Comparison of ENCODE assay signal across 18 mouse cellular contexts in genomic region chr2:74404493-74404892, GRCm38 (mm10).
DNase-seq lines count a peak whose midpoint lies in the region; ATAC-seq and TF ChIP-seq lines count a peak whose summit lies in the region.
"Had no signal": no experiment of that assay in that cellular context is flagged by ENCODE, and none has a peak within 500 bp of the region (broad histone marks: within the 10 kb centered on the region; RNA-seq: fewer than 3 reads in every experiment).

No protein-coding gene starts in this region.

- H3K9me3 ChIP-seq in forebrain, embryonic 13.5 days (replicated peaks), result no peaks in the 10 kb centered on the region
- H3K9me3 ChIP-seq in forebrain, embryonic 10.5 days, result no peaks in the 10 kb centered on the region
- H3K9me3 ChIP-seq in intestine, embryonic 14.5 days (ENCODE audit: control insufficient read depth, low read length), result no peaks in the 10 kb centered on the region
- no peaks in the 10 kb centered on the region for H3K9me3 ChIP-seq in intestine, embryonic 15.5 days
- no peaks in the 10 kb centered on the region for H3K9me3 ChIP-seq in forebrain, postnatal 0 days (ENCODE audit: low read length)
- H3K9me3 ChIP-seq: heart, embryonic 13.5 days; limb, embryonic 13.5 days had no signal

- ATAC-seq in forebrain, embryonic 13.5 days, result peak; percentile 41; the same call in 1 of the 2 replicates
- no peak for ATAC-seq in intestine, embryonic 14.5 days (replicated peaks; ENCODE audit: low FRiP score, low TSS enrichment, low read depth)
- no peak for ATAC-seq in intestine, embryonic 15.5 days
- ATAC-seq in forebrain, postnatal 0 days, result no peak
- ATAC-seq: activated CD4-positive, CD25-positive, alpha-beta regulatory T cell, adult 4 months; Patski had no signal

- 27% methylated on average over 3 of the region's 3 CpGs for WGBS in forebrain, embryonic 13.5 days
- 84% methylated on average over 3 of the region's 3 CpGs for WGBS in forebrain, embryonic 10.5 days
- WGBS in intestine, embryonic 14.5 days, result 26% methylated on average over 3 of the region's 3 CpGs
- WGBS in intestine, embryonic 15.5 days, result 39% methylated on average over 3 of the region's 3 CpGs
- WGBS in forebrain, postnatal 0 days, result 27% methylated on average over 3 of the region's 3 CpGs

- peak overlapping the region; percentile 59 for H3K27ac ChIP-seq in forebrain, embryonic 13.5 days
- no peak overlapping the region for H3K27ac ChIP-seq in forebrain, embryonic 10.5 days
- H3K27ac ChIP-seq in intestine, embryonic 14.5 days (ENCODE audit: low read depth), result peak overlapping the region; percentile 23; the same call in 1 of the 2 replicates
- H3K27ac ChIP-seq in intestine, embryonic 15.5 days, result no peak overlapping the region
- no peak overlapping the region for H3K27ac ChIP-seq in forebrain, postnatal 0 days (ENCODE audit: low read depth, low read length)
- H3K27ac ChIP-seq: heart, embryonic 13.5 days; kidney, postnatal 0 days; limb, embryonic 13.5 days had no signal

- no peak overlapping the region for H3K4me3 ChIP-seq in forebrain, embryonic 13.5 days
- no peak overlapping the region for H3K4me3 ChIP-seq in forebrain, embryonic 10.5 days
- no peak overlapping the region for H3K4me3 ChIP-seq in intestine, embryonic 14.5 days (ENCODE audit: low read depth, low read length)
- no peak overlapping the region for H3K4me3 ChIP-seq in intestine, embryonic 15.5 days (replicated peaks)
- no peak overlapping the region for H3K4me3 ChIP-seq in forebrain, postnatal 0 days (ENCODE audit: low read depth, low read length)
- H3K4me3 ChIP-seq: heart, embryonic 13.5 days; limb, embryonic 13.5 days had no signal

- H3K36me3 ChIP-seq in forebrain, embryonic 13.5 days (ENCODE audit: poor library complexity, severe bottlenecking), result no peaks in the 10 kb centered on the region
- no peaks in the 10 kb centered on the region for H3K36me3 ChIP-seq in forebrain, embryonic 10.5 days (replicated peaks)
- no peaks in the 10 kb centered on the region for H3K36me3 ChIP-seq in intestine, embryonic 14.5 days (ENCODE audit: control insufficient read depth, insufficient read depth, low read length)
- H3K36me3 ChIP-seq in intestine, embryonic 15.5 days, result no peaks in the 10 kb centered on the region
- no peaks in the 10 kb centered on the region for H3K36me3 ChIP-seq in forebrain, postnatal 0 days (ENCODE audit: insufficient read depth)
- H3K36me3 ChIP-seq: heart, embryonic 13.5 days; limb, embryonic 13.5 days had no signal

- no peak for TF ChIP-seq CTCF in forebrain, postnatal 0 days (IDR thresholded peaks at IDR 0.05; ENCODE audit: low read depth)

- peaks cover 34% of the 10 kb centered on the region for H3K4me1 ChIP-seq in forebrain, embryonic 13.5 days
- H3K4me1 ChIP-seq in forebrain, embryonic 10.5 days, result peaks cover 9% of the 10 kb centered on the region
- H3K4me1 ChIP-seq in intestine, embryonic 14.5 days (replicated peaks; ENCODE audit: control insufficient read depth, insufficient read depth, low read length), result peaks cover 5% of the 10 kb centered on the region; the same call in 1 of the 2 replicates
- H3K4me1 ChIP-seq in intestine, embryonic 15.5 days (replicated peaks), result peaks cover 2% of the 10 kb centered on the region; the same call in 1 of the 2 replicates
- H3K4me1 ChIP-seq in forebrain, postnatal 0 days (ENCODE audit: insufficient read depth), result no peaks in the 10 kb centered on the region

- H3K27me3 ChIP-seq in forebrain, embryonic 13.5 days, result no peaks in the 10 kb centered on the region
- no peaks in the 10 kb centered on the region for H3K27me3 ChIP-seq in forebrain, embryonic 10.5 days (ENCODE audit: poor library complexity, severe bottlenecking)
- H3K27me3 ChIP-seq in intestine, embryonic 14.5 days (replicated peaks; ENCODE audit: control insufficient read depth, insufficient read depth, low read length), result no peaks in the 10 kb centered on the region
- no peaks in the 10 kb centered on the region for H3K27me3 ChIP-seq in intestine, embryonic 15.5 days (replicated peaks)
- no peaks in the 10 kb centered on the region for H3K27me3 ChIP-seq in forebrain, postnatal 0 days (ENCODE audit: insufficient read depth, low read length)
- H3K27me3 ChIP-seq: heart, embryonic 13.5 days; limb, embryonic 13.5 days had no signal

- no peak for DNase-seq in forebrain, embryonic 10.5 days (ENCODE audit: extremely low spot score, low spot score)
- no peak for DNase-seq in intestine, embryonic 14.5 days (ENCODE audit: low spot score)
- DNase-seq in Muller cell, postnatal 12 days (ENCODE audit: inconsistent ontology term), result peak; percentile 15
- DNase-seq in forebrain, postnatal 0 days, result peak; percentile 41
- no peak for DNase-seq in testis, postnatal 14 days (ENCODE audit: low spot score)
- DNase-seq: adrenal gland, postnatal 25 days; cerebellum, adult 8-10 months; kidney, adult 11 months; retina, postnatal 1 day; right cerebral cortex, postnatal 4 days; thymus, postnatal 36 days had no signal

- H3K4me2 ChIP-seq in forebrain, embryonic 13.5 days, result no peak overlapping the region
- H3K4me2 ChIP-seq in intestine, embryonic 14.5 days (ENCODE audit: low read length), result no peak overlapping the region
- H3K4me2 ChIP-seq in intestine, embryonic 15.5 days (replicated peaks), result no peak overlapping the region
- no peak overlapping the region for H3K4me2 ChIP-seq in forebrain, postnatal 0 days (ENCODE audit: low read depth)
- H3K4me2 ChIP-seq: heart, embryonic 13.5 days; limb, embryonic 13.5 days had no signal

- no peak overlapping the region for H3K9ac ChIP-seq in forebrain, embryonic 13.5 days
- no peak overlapping the region for H3K9ac ChIP-seq in intestine, embryonic 14.5 days (ENCODE audit: low read length)
- H3K9ac ChIP-seq in intestine, embryonic 15.5 days, result no peak overlapping the region
- no peak overlapping the region for H3K9ac ChIP-seq in forebrain, postnatal 0 days
- H3K9ac ChIP-seq: heart, embryonic 13.5 days; limb, embryonic 13.5 days had no signal

Comparison
In these comparisons a context has a peak if more than half of its experiments do, and no peak if none do; other contexts are left out.
1. H3K27ac ChIP-seq: peak in forebrain, embryonic 13.5 days (single experiment) and intestine, embryonic 14.5 days (single experiment); none in forebrain, embryonic 10.5 days (single experiment), intestine, embryonic 15.5 days (single experiment) and forebrain, postnatal 0 days (single experiment).
2. DNase-seq: peak in Muller cell, postnatal 12 days (single experiment) and forebrain, postnatal 0 days (single experiment); none in forebrain, embryonic 10.5 days (single experiment), intestine, embryonic 14.5 days (single experiment) and testis, postnatal 14 days (single experiment).